Mouse (Mus musculus) cerebellum, adult 2 months (tissue): ENCODE results near the gene Mta1.

Experiments used
- CTCF ChIP-seq: fragments of 200-500 bp; IDR thresholded peaks from 2 replicates; pipeline ENCODE4 v1.5.1; 2011; ENCODE audit warnings: low read depth, mild to moderate bottlenecking, control low read depth, low read length, moderate library complexity, borderline replicate concordance; ENCODE audit not compliant: insufficient read depth
- POLR2A ChIP-seq: fragments of 200-500 bp; IDR thresholded peaks from 2 replicates; pipeline ENCODE4 v1.6.1; 2011; ENCODE audit warnings: low read length, control low read depth, borderline replicate concordance; ENCODE audit not compliant: insufficient read depth

- TF ChIP-seq CTCF: no peak
- no peak for TF ChIP-seq POLR2A
Observed at GRCm38 (mm10) chr12:113050671-113051070, 47.4 kb upstream of the Mta1 start.
